Mouse (Mus musculus): Measurements from ENCODE around the gene Nr4a3.
A peak's percentile ranks its signal among the peaks of the same experiment; 100 is the strongest.

Nr4a3 gene

DNA sequence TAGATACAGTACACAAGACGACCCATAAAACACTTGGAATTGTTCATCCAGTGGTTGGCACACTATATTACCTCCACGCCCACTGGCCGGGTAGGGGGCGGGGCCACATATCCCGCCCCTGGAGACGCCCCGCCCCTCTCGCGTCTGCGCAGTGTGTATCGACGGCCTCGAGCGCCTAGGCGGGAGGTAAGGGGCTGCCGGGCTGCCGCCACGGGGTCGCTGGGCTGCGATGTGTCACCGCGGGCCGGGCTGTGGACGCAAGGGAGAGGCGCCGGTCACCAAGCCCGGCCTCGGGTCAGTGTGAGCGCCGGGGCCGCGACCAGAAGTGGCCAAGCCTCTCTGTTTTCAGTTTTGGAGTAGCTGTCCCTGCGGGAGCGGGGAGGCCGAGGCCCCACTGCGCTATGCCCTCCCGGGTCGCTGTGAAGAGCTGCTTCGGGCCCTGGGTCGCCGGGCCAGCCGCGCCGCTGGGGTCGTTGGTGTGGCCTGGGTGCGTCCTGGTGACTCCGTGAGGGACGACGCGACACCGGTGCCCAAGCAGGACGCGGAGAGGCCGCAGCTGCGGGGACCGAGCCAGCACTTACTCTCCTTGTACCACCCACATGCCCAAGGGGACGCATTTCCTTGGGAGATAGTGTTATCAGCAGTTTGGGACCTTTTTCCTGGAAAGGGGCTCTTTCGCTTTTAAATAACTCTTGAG lies 80.0 kb downstream of the Nr4a3 start, which contains the start of gene Stx17:
Stx17 (plus strand) TSS at position 143 of the 697 bp plus-strand sequence.
- peak; percentile 75 for DNase-seq

GRCm38 (mm10) chr4:48130314-48130713 lies 85.4 kb downstream of the Nr4a3 start:
- no peak for DNase-seq

- DNase-seq: no peak
These were observed 86.7 kb downstream of the Nr4a3 start for GRCm38 (mm10) chr4:48131606-48132005.

- no peak for DNase-seq
These were observed 87.8 kb downstream of the Nr4a3 start for GRCm38 (mm10) chr4:48132721-48133120.

Data from cerebellum, adult 11-12 months (tissue).